Mouse (Mus musculus) hindbrain, embryonic 11.5 days (tissue): ENCODE measurements around the gene Mmel1. TPM values are rescaled to one million over a fixed set of nuclear protein-coding genes. Genes with fewer than 3 reads are reported as not detected.

Source experiments
- ATAC-seq: fragments of 200-750 bp; cut with Nextera tagmentation; 2 replicates; pipeline ENCODE4 v1.8.0; 2017; ENCODE audit warnings: mild to moderate bottlenecking, moderate TSS enrichment, moderate library complexity; ENCODE audit not compliant: low FRiP score
- DNase-seq: peaks from one replicate; pipeline ENCODE4 v3.0.0-alpha.2; 2015; ENCODE audit warnings: low spot score
- H3K27ac ChIP-seq: fragments of 300-500 bp; sonication (generic); 2 replicates; pipeline ENCODE4 v1.5.1; 2014; ENCODE audit warnings: mild to moderate bottlenecking, low read depth, low read length
- H3K27me3 ChIP-seq: fragments of 300-500 bp; sonication (generic); 2 replicates; pipeline ENCODE4 v1.6.1; 2014; ENCODE audit warnings: mild to moderate bottlenecking, low read length, moderate library complexity, mixed read lengths; ENCODE audit not compliant: control insufficient read depth, insufficient read depth
- H3K36me3 ChIP-seq: fragments of 300-500 bp; sonication (generic); 2 replicates; pipeline ENCODE4 v1.6.1; 2014; ENCODE audit warnings: mild to moderate bottlenecking, low read length, moderate library complexity, mixed read lengths; ENCODE audit not compliant: control insufficient read depth, insufficient read depth
- H3K4me1 ChIP-seq: fragments of 300-500 bp; sonication (generic); replicated peaks from 2 replicates; pipeline ENCODE4 v1.6.1; 2014; ENCODE audit warnings: low read length, mixed read lengths; ENCODE audit not compliant: control insufficient read depth, insufficient read depth
- H3K4me2 ChIP-seq: fragments of 300-500 bp; sonication (generic); replicated peaks from 2 replicates; pipeline ENCODE4 v1.6.1; 2014; ENCODE audit warnings: mild to moderate bottlenecking, low read depth, low read length
- H3K4me3 ChIP-seq: fragments of 300-500 bp; sonication (generic); 2 replicates; pipeline ENCODE4 v1.5.1; 2014; ENCODE audit warnings: low read depth, low read length
- H3K9ac ChIP-seq: fragments of 300-500 bp; sonication (generic); 2 replicates; pipeline ENCODE4 v1.6.1; 2014; ENCODE audit warnings: low read depth, low read length
- H3K9me3 ChIP-seq: fragments of 300-500 bp; sonication (generic); 2 replicates; pipeline ENCODE4 v1.6.1; 2016; ENCODE audit warnings: low read length; ENCODE audit not compliant: control insufficient read depth
- WGBS: fragments of 180-500 bp; shearing (Covaris S2); extraction: QIAGEN DNeasy Blood & Tissue Kit; methylation state at CpG from one replicate; pipeline ENCODE4 v1.1.7; 2014; 5-methylcytosine and 5-hydroxymethylcytosine counted together
- polyA plus RNA-seq: library from polyadenylated mRNA; unstranded; fragments of >200 nt; fragmentation: Nextera tagmentation; extraction: Ambion mirVana; gene quantifications from 2 replicates; pipeline ENCODE4 v1.2.1, GENCODE M21; 2014

Gene Mmel1
- polyA plus RNA-seq, 1 experiment from 2014 or later: 0.48 TPM

DNA sequence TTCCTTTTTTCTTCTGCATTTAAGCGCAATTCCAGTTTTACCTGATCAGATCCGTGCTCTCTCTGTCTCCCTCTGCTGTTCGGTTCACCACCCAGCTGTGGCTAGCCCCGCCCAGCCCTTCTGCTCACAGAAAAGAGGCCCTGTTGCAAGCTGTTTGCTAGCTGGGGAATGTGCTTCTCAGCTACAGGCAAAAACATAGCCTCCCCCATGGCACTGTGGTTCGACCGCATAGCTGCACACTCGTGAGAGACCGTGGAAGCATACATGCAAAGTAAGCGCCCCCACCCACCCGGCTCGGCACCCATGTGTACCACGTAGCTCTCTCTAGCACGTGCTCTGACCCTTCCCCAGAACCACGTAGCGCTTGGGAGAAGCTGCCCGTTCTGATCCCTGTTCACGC lies 38.4 kb downstream of the Mmel1 start:
- Histone ChIP-seq H3K9me3 (no peaks in the 10 kb centered on the region), H3K27ac (no peak overlapping the region), H3K36me3 (no peaks in the 10 kb centered on the region), H3K27me3 (no peaks in the 10 kb centered on the region), H3K4me1 (no peaks in the 10 kb centered on the region), H3K4me2 (no peak overlapping the region), H3K9ac (no peak overlapping the region), H3K4me3 (no peak overlapping the region)
- ATAC-seq (peak; percentile 67; the same call in 1 of the 2 replicates), DNase-seq (peak; percentile 83)
- WGBS: 51% methylated on average over 17 of the region's 17 CpGs

- Histone ChIP-seq H3K27me3 (no peaks in the 10 kb centered on the region), H3K4me2 (no peak overlapping the region), H3K4me3 (no peak overlapping the region), H3K27ac (no peak overlapping the region), H3K9me3 (no peaks in the 10 kb centered on the region), H3K9ac (no peak overlapping the region), H3K36me3 (no peaks in the 10 kb centered on the region), H3K4me1 (no peaks in the 10 kb centered on the region)
- no peak for DNase-seq
- 88% methylated on average over 5 of the region's 5 CpGs for WGBS
- ATAC-seq: no peak
Measured at GRCm38 (mm10) chr4:154908490-154908889, 39.1 kb downstream of the Mmel1 start.

- no peak overlapping the region for H3K27ac ChIP-seq
- ATAC-seq: no peak
Measured at GRCm38 (mm10) chr4:154910606-154911522, 41.5 kb downstream of the Mmel1 start.

GRCm38 (mm10) chr4:154911644-154912043 lies 42.3 kb downstream of the Mmel1 start:
- H3K4me2 ChIP-seq: no peak overlapping the region
- no peaks in the 10 kb centered on the region for H3K4me1 ChIP-seq
- H3K9ac ChIP-seq: no peak overlapping the region
- H3K27me3 ChIP-seq: no peaks in the 10 kb centered on the region
- no peak overlapping the region for H3K4me3 ChIP-seq
- H3K9me3 ChIP-seq: no peaks in the 10 kb centered on the region
- no peaks in the 10 kb centered on the region for H3K36me3 ChIP-seq
- ATAC-seq: no peak
- no peak overlapping the region for H3K27ac ChIP-seq
- 79% methylated on average over 2 of the region's 2 CpGs for WGBS
- DNase-seq: no peak

More at GRCm38 (mm10) chr4:154910606-154911522, 41.5 kb downstream of the Mmel1 start:
- Histone ChIP-seq H3K27me3 (no peaks in the 10 kb centered on the region), H3K4me3 (no peak overlapping the region), H3K4me1 (no peaks in the 10 kb centered on the region), H3K9me3 (no peaks in the 10 kb centered on the region), H3K4me2 (no peak overlapping the region), H3K36me3 (no peaks in the 10 kb centered on the region), H3K9ac (no peak overlapping the region)
- WGBS: 19% methylated on average over 15 of the region's 15 CpGs
- DNase-seq: no peak

GRCm38 (mm10) chr4:154913845-154914244 lies 44.5 kb downstream of the Mmel1 start:
- no peak overlapping the region for H3K27ac ChIP-seq
- no peak overlapping the region for H3K9ac ChIP-seq
- no peak overlapping the region for H3K4me2 ChIP-seq
- no peaks in the 10 kb centered on the region for H3K36me3 ChIP-seq
- ATAC-seq: no peak
- H3K9me3 ChIP-seq: no peaks in the 10 kb centered on the region
- H3K4me3 ChIP-seq: no peak overlapping the region
- WGBS: 97% methylated on average over 3 of the region's 3 CpGs
- no peaks in the 10 kb centered on the region for H3K27me3 ChIP-seq
- DNase-seq: no peak
- H3K4me1 ChIP-seq: no peaks in the 10 kb centered on the region

DNA sequence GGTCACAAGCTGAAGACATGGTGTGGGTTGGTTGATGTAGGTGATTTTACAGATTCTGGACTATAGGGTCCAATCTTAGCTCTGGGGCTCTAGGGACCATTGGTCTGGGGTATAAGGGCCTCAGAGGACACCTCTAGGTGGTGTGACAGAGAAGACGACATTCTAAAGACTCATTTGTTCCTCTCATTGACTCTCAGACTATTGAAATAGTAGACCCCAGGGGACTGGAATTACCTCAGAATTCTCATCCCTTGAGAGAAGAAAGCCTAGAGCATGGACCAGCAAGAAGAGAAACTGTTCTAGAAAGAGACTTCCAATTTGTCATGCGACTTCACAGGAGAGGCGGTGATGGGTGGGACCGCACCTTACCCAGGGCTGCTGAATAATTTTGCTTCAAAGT lies 44.9 kb downstream of the Mmel1 start:
- no peaks in the 10 kb centered on the region for H3K27me3 ChIP-seq
- no peaks in the 10 kb centered on the region for H3K4me1 ChIP-seq
- H3K4me3 ChIP-seq: no peak overlapping the region
- DNase-seq: no peak
- no peak overlapping the region for H3K4me2 ChIP-seq
- H3K36me3 ChIP-seq: no peaks in the 10 kb centered on the region
- WGBS: 89% methylated on average over 4 of the region's 4 CpGs
- H3K9ac ChIP-seq: no peak overlapping the region
- H3K27ac ChIP-seq: no peak overlapping the region
- ATAC-seq: no peak
- no peaks in the 10 kb centered on the region for H3K9me3 ChIP-seq

DNA sequence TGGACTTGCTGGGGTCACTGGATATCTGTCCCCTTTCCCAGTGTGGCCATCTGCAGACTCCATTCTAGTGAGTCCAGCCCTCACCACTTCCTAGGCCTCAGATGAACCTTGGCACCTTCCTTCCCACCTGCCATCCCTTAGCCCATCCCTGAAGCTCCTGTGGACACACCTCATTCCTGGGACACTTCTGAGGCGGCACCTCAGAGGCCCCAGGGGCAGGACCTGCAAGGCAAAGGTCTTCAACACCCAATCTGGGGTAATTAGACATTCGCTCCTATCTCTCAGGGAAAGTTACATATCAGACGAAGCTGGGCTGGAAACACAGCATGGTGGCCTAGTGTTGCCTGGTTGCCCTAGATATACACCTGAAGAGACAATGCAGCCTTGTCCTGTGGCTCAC lies 45.3 kb downstream of the Mmel1 start:
- 73% methylated on average over 3 of the region's 3 CpGs for WGBS
- no peaks in the 10 kb centered on the region for H3K36me3 ChIP-seq
- no peaks in the 10 kb centered on the region for H3K9me3 ChIP-seq
- no peak for ATAC-seq
- no peaks in the 10 kb centered on the region for H3K27me3 ChIP-seq
- H3K4me3 ChIP-seq: no peak overlapping the region
- DNase-seq: no peak
- no peak overlapping the region for H3K9ac ChIP-seq
- no peak overlapping the region for H3K27ac ChIP-seq
- H3K4me2 ChIP-seq: no peak overlapping the region
- H3K4me1 ChIP-seq: no peaks in the 10 kb centered on the region

DNA sequence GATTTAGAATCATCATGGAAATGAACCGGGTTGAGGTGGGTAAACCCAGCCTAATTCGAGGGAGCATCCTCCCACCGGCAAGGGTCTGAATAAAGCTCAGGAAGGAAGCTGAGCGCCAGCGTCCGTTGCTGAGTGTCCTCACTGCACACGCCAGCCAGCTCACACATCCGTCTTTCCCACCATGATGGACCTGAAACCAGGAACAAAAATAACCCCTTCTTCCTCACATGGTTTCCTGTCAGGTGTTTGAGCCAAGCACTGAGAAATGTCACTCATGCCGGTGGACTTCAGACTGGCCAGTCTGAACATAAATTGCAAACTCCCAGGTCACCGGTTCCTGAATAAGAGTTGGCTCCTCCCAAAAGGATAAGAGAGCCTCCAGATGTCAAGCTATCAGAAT lies 45.9 kb downstream of the Mmel1 start:
- no peak overlapping the region for H3K9ac ChIP-seq
- H3K9me3 ChIP-seq: no peaks in the 10 kb centered on the region
- no peaks in the 10 kb centered on the region for H3K4me1 ChIP-seq
- no peaks in the 10 kb centered on the region for H3K27me3 ChIP-seq
- no peak overlapping the region for H3K4me3 ChIP-seq
- ATAC-seq: no peak
- DNase-seq: no peak
- WGBS: 88% methylated on average over 10 of the region's 10 CpGs
- H3K27ac ChIP-seq: no peak overlapping the region
- H3K4me2 ChIP-seq: no peak overlapping the region
- H3K36me3 ChIP-seq: no peaks in the 10 kb centered on the region

- 86% methylated on average over 4 of the region's 4 CpGs for WGBS
- no peaks in the 10 kb centered on the region for H3K27me3 ChIP-seq
- H3K9ac ChIP-seq: no peak overlapping the region
- no peak for DNase-seq
- no peak overlapping the region for H3K4me3 ChIP-seq
- H3K4me2 ChIP-seq: no peak overlapping the region
- no peaks in the 10 kb centered on the region for H3K4me1 ChIP-seq
- H3K9me3 ChIP-seq: no peaks in the 10 kb centered on the region
- H3K27ac ChIP-seq: no peak overlapping the region
- H3K36me3 ChIP-seq: no peaks in the 10 kb centered on the region
- ATAC-seq: no peak
Measured at GRCm38 (mm10) chr4:154916662-154917061, 47.3 kb downstream of the Mmel1 start.
